Mouse (Mus musculus): ENCODE results near the gene Ascl5. TPM values are rescaled to one million over a fixed set of nuclear protein-coding genes. Genes with fewer than 3 reads are reported as not detected.
A peak's percentile ranks its signal among the peaks of the same experiment; 100 is the strongest.

Ascl5 gene
- total RNA-seq, 1 experiment, result not detected

GRCm38 (mm10) chr1:136008159-136008533 is 42.5 kb upstream of the Ascl5 start:
- Histone ChIP-seq H3K4me1 (ENCODE audit: control insufficient read depth in 2 of 2, insufficient read depth in 2 of 2, low read length in 2 of 2, poor library complexity in 1 of 2) (no peaks in the 10 kb centered on the region; a peak in 1 of 4 replicates), H3K9ac (ENCODE audit: insufficient read depth, low read depth, low read length, poor library complexity, severe bottlenecking) (no peak overlapping the region), H3K36me3 (ENCODE audit: control insufficient read depth, insufficient read depth, low read length, poor library complexity, severe bottlenecking) (no peaks in the 10 kb centered on the region), H3K4me3 (ENCODE audit: insufficient read depth in 1 of 2, low read depth in 1 of 2, low read length in 2 of 2, poor library complexity in 1 of 2, severe bottlenecking in 1 of 2) (peak overlapping the region; percentile 39 to 81), H3K27ac (ENCODE audit: insufficient read depth, low read depth, low read length, poor library complexity, severe bottlenecking) (no peak overlapping the region), H3K9me3 (ENCODE audit: control insufficient read depth, insufficient read depth, low read depth, low read length) (no peaks in the 10 kb centered on the region)
- in situ Hi-C loops (cut with MboI; ENCODE audit: low sequenced_read_pairs in 2 of 2, unreplicated experiment in 2 of 2), result no loop called here
- no peak for DNase-seq (ENCODE audit: low read depth, low spot score)
- TF ChIP-seq CHD2 (IDR thresholded peaks at IDR 0.05; ENCODE audit: low read depth, low read length), result no peak
- TF ChIP-seq ZC3H11A (IDR thresholded peaks at IDR 0.05; ENCODE audit: borderline replicate concordance, low read depth, low read length), result no peak
- TF ChIP-seq ZNF384 (IDR thresholded peaks at IDR 0.05; ENCODE audit: low read depth, low read length), result no peak
- TF ChIP-seq MAFK (IDR thresholded peaks at IDR 0.05; ENCODE audit: insufficient read depth, low read depth, low read length), result no peak
- no peak for TF ChIP-seq HCFC1 (IDR thresholded peaks at IDR 0.05; ENCODE audit: borderline replicate concordance, insufficient read depth, low read length)

GRCm38 (mm10) chr1:136010247-136010646 is 40.4 kb upstream of the Ascl5 start:
- Histone ChIP-seq H3K9me3 (ENCODE audit: control insufficient read depth, insufficient read depth, low read depth, low read length) (no peaks in the 10 kb centered on the region), H3K9ac (ENCODE audit: insufficient read depth, low read depth, low read length, poor library complexity, severe bottlenecking) (no peak overlapping the region), H3K27ac (ENCODE audit: insufficient read depth, low read depth, low read length, poor library complexity, severe bottlenecking) (no peak overlapping the region), H3K36me3 (ENCODE audit: control insufficient read depth, insufficient read depth, low read length, poor library complexity, severe bottlenecking) (no peaks in the 10 kb centered on the region), H3K4me1 (ENCODE audit: control insufficient read depth in 2 of 2, insufficient read depth in 2 of 2, low read length in 2 of 2, poor library complexity in 1 of 2) (no peaks in the 10 kb centered on the region; a peak in 1 of 4 replicates), H3K4me3 (ENCODE audit: insufficient read depth in 1 of 2, low read depth in 1 of 2, low read length in 2 of 2, poor library complexity in 1 of 2, severe bottlenecking in 1 of 2) (no peak overlapping the region)
- TF ChIP-seq CHD2 (IDR thresholded peaks at IDR 0.05; ENCODE audit: low read depth, low read length) (no peak), HCFC1 (IDR thresholded peaks at IDR 0.05; ENCODE audit: borderline replicate concordance, insufficient read depth, low read length) (no peak), ZNF384 (IDR thresholded peaks at IDR 0.05; ENCODE audit: low read depth, low read length) (no peak), MAFK (IDR thresholded peaks at IDR 0.05; ENCODE audit: insufficient read depth, low read depth, low read length) (no peak), ZC3H11A (IDR thresholded peaks at IDR 0.05; ENCODE audit: borderline replicate concordance, low read depth, low read length) (no peak)
- no peak for DNase-seq (ENCODE audit: low read depth, low spot score)
- in situ Hi-C loops (cut with MboI; ENCODE audit: low sequenced_read_pairs in 2 of 2, unreplicated experiment in 2 of 2), result no loop called here

- Histone ChIP-seq H3K27ac (ENCODE audit: insufficient read depth, low read depth, low read length, poor library complexity, severe bottlenecking) (no peak overlapping the region), H3K9ac (ENCODE audit: insufficient read depth, low read depth, low read length, poor library complexity, severe bottlenecking) (no peak overlapping the region), H3K9me3 (ENCODE audit: control insufficient read depth, insufficient read depth, low read depth, low read length) (no peaks in the 10 kb centered on the region), H3K4me3 (ENCODE audit: insufficient read depth in 1 of 2, low read depth in 1 of 2, low read length in 2 of 2, poor library complexity in 1 of 2, severe bottlenecking in 1 of 2) (no peak overlapping the region), H3K4me1 (ENCODE audit: control insufficient read depth in 2 of 2, insufficient read depth in 2 of 2, low read length in 2 of 2, poor library complexity in 1 of 2) (peaks cover 0 to 3% of the 10 kb centered on the region in 2 experiments; a peak in 1 of 4 replicates), H3K36me3 (ENCODE audit: control insufficient read depth, insufficient read depth, low read length, poor library complexity, severe bottlenecking) (no peaks in the 10 kb centered on the region)
- TF ChIP-seq ZC3H11A (IDR thresholded peaks at IDR 0.05; ENCODE audit: borderline replicate concordance, low read depth, low read length) (no peak), ZNF384 (IDR thresholded peaks at IDR 0.05; ENCODE audit: low read depth, low read length) (no peak), CHD2 (IDR thresholded peaks at IDR 0.05; ENCODE audit: low read depth, low read length) (no peak), HCFC1 (IDR thresholded peaks at IDR 0.05; ENCODE audit: borderline replicate concordance, insufficient read depth, low read length) (no peak)
- in situ Hi-C loops (cut with MboI; ENCODE audit: low sequenced_read_pairs in 2 of 2, unreplicated experiment in 2 of 2), result no loop called here
- no peak for DNase-seq (ENCODE audit: low read depth, low spot score)
Measured at GRCm38 (mm10) chr1:136013513-136013912, 37.1 kb upstream of the Ascl5 start.

- Histone ChIP-seq H3K9me3 (ENCODE audit: control insufficient read depth, insufficient read depth, low read depth, low read length) (no peaks in the 10 kb centered on the region), H3K4me3 (ENCODE audit: insufficient read depth in 1 of 2, low read depth in 1 of 2, low read length in 2 of 2, poor library complexity in 1 of 2, severe bottlenecking in 1 of 2) (no peak overlapping the region), H3K9ac (ENCODE audit: insufficient read depth, low read depth, low read length, poor library complexity, severe bottlenecking) (no peak overlapping the region), H3K36me3 (ENCODE audit: control insufficient read depth, insufficient read depth, low read length, poor library complexity, severe bottlenecking) (no peaks in the 10 kb centered on the region), H3K27ac (ENCODE audit: insufficient read depth, low read depth, low read length, poor library complexity, severe bottlenecking) (no peak overlapping the region), H3K4me1 (ENCODE audit: control insufficient read depth in 2 of 2, insufficient read depth in 2 of 2, low read length in 2 of 2, poor library complexity in 1 of 2) (peaks cover 0 to 7% of the 10 kb centered on the region in 2 experiments)
- no peak for DNase-seq (ENCODE audit: low read depth, low spot score)
- in situ Hi-C loops (cut with MboI; ENCODE audit: low sequenced_read_pairs in 2 of 2, unreplicated experiment in 2 of 2), result no loop called here
- TF ChIP-seq ZC3H11A (IDR thresholded peaks at IDR 0.05; ENCODE audit: borderline replicate concordance, low read depth, low read length) (no peak), MAFK (IDR thresholded peaks at IDR 0.05; ENCODE audit: insufficient read depth, low read depth, low read length) (no peak), ZNF384 (IDR thresholded peaks at IDR 0.05; ENCODE audit: low read depth, low read length) (no peak), HCFC1 (IDR thresholded peaks at IDR 0.05; ENCODE audit: borderline replicate concordance, insufficient read depth, low read length) (no peak), CHD2 (IDR thresholded peaks at IDR 0.05; ENCODE audit: low read depth, low read length) (no peak)
Measured at GRCm38 (mm10) chr1:136014796-136015502, 35.7 kb upstream of the Ascl5 start.
